ENCODE assay signal across 8 mouse cellular contexts in genomic region chr17:4109263-4109662, GRCm38 (mm10).
DNase-seq lines count a peak whose midpoint lies in the region; ATAC-seq and TF ChIP-seq lines count a peak whose summit lies in the region.

No protein-coding gene starts in this region.

- no peak overlapping the region for H3K9ac ChIP-seq in kidney, embryonic 16.5 days (replicated peaks; ENCODE audit: low read length)
- H3K9ac ChIP-seq in forebrain, embryonic 16.5 days (replicated peaks; ENCODE audit: low read depth, low read length), result no peak overlapping the region
- no peak overlapping the region for H3K9ac ChIP-seq in forebrain, embryonic 15.5 days (replicated peaks)

- H3K4me3 ChIP-seq in kidney, embryonic 16.5 days (ENCODE audit: low read length), result no peak overlapping the region
- no peak overlapping the region for H3K4me3 ChIP-seq in olfactory bulb, adult 2 months (ENCODE audit: insufficient read depth, low read depth, low read length)
- H3K4me3 ChIP-seq in forebrain, embryonic 16.5 days (replicated peaks; ENCODE audit: low read length), result no peak overlapping the region
- H3K4me3 ChIP-seq in forebrain, embryonic 15.5 days, result no peak overlapping the region

- TF ChIP-seq POLR2A in olfactory bulb, adult 2 months (IDR thresholded peaks at IDR 0.05; ENCODE audit: insufficient read depth, low read depth, low read length), result no peak

- no peaks in the 10 kb centered on the region for H3K4me1 ChIP-seq in kidney, embryonic 16.5 days (ENCODE audit: insufficient read depth, low read length)
- H3K4me1 ChIP-seq in olfactory bulb, adult 2 months (ENCODE audit: control insufficient read depth, insufficient read depth, low read length), result no peaks in the 10 kb centered on the region
- H3K4me1 ChIP-seq in forebrain, embryonic 16.5 days (replicated peaks; ENCODE audit: control insufficient read depth, insufficient read depth, low read length), result no peaks in the 10 kb centered on the region
- H3K4me1 ChIP-seq in forebrain, embryonic 15.5 days, result no peaks in the 10 kb centered on the region

- ATAC-seq in kidney, embryonic 16.5 days (ENCODE audit: low FRiP score, low TSS enrichment), result no peak
- ATAC-seq in forebrain, embryonic 16.5 days, result no peak
- ATAC-seq in forebrain, embryonic 15.5 days (replicated peaks), result no peak

- 0 out of 2 replicates have a peak, but pooled peaks have one; percentile 30 for TF ChIP-seq CTCF in olfactory bulb, adult 2 months (IDR thresholded peaks at IDR 0.05; ENCODE audit: insufficient read depth, low read depth, low read length)

- peak; percentile 41 for DNase-seq in kidney, adult 18-20 months
- DNase-seq in 416B (ENCODE audit: low read depth), result peak; percentile 38
- DNase-seq in B cell, adult 2 months, result peak; percentile 9 to 24
- peak; percentile 31 for DNase-seq in embryo, embryonic 10.5 days (ENCODE audit: low spot score)

- no peaks in the 10 kb centered on the region for H3K27me3 ChIP-seq in kidney, embryonic 16.5 days (ENCODE audit: insufficient read depth, low read length)
- no peaks in the 10 kb centered on the region for H3K27me3 ChIP-seq in forebrain, embryonic 16.5 days (replicated peaks; ENCODE audit: control insufficient read depth, insufficient read depth, low read length)
- no peaks in the 10 kb centered on the region for H3K27me3 ChIP-seq in forebrain, embryonic 15.5 days

- no peaks in the 10 kb centered on the region for H3K36me3 ChIP-seq in kidney, embryonic 16.5 days (ENCODE audit: insufficient read depth, low read length)
- no peaks in the 10 kb centered on the region for H3K36me3 ChIP-seq in forebrain, embryonic 16.5 days (ENCODE audit: control insufficient read depth, insufficient read depth)
- no peaks in the 10 kb centered on the region for H3K36me3 ChIP-seq in forebrain, embryonic 15.5 days

- H3K9me3 ChIP-seq in kidney, embryonic 16.5 days (ENCODE audit: low read length), result no peaks in the 10 kb centered on the region
- no peaks in the 10 kb centered on the region for H3K9me3 ChIP-seq in forebrain, embryonic 16.5 days (ENCODE audit: control insufficient read depth, low read length)
- no peaks in the 10 kb centered on the region for H3K9me3 ChIP-seq in forebrain, embryonic 15.5 days

- H3K27ac ChIP-seq in kidney, embryonic 16.5 days (ENCODE audit: low read length), result no peak overlapping the region
- H3K27ac ChIP-seq in olfactory bulb, adult 2 months (ENCODE audit: insufficient read depth, low read depth, low read length), result no peak overlapping the region
- H3K27ac ChIP-seq in forebrain, embryonic 16.5 days (ENCODE audit: low read length), result no peak overlapping the region
- H3K27ac ChIP-seq in forebrain, embryonic 15.5 days (replicated peaks), result no peak overlapping the region

- 63% methylated on average over 3 of the region's 3 CpGs for WGBS in kidney, embryonic 16.5 days
- 53% methylated on average over 3 of the region's 3 CpGs for WGBS in olfactory bulb, adult 2 months
- WGBS in forebrain, embryonic 16.5 days, result 52% methylated on average over 3 of the region's 3 CpGs
- 73% methylated on average over 3 of the region's 3 CpGs for WGBS in forebrain, embryonic 15.5 days

- H3K4me2 ChIP-seq in kidney, embryonic 16.5 days (replicated peaks; ENCODE audit: low read depth, low read length), result no peak overlapping the region
- no peak overlapping the region for H3K4me2 ChIP-seq in forebrain, embryonic 16.5 days (ENCODE audit: low read length)
- no peak overlapping the region for H3K4me2 ChIP-seq in forebrain, embryonic 15.5 days (replicated peaks)
